Mouse (Mus musculus): ENCODE measurements around the gene Pycr1.

DNA sequence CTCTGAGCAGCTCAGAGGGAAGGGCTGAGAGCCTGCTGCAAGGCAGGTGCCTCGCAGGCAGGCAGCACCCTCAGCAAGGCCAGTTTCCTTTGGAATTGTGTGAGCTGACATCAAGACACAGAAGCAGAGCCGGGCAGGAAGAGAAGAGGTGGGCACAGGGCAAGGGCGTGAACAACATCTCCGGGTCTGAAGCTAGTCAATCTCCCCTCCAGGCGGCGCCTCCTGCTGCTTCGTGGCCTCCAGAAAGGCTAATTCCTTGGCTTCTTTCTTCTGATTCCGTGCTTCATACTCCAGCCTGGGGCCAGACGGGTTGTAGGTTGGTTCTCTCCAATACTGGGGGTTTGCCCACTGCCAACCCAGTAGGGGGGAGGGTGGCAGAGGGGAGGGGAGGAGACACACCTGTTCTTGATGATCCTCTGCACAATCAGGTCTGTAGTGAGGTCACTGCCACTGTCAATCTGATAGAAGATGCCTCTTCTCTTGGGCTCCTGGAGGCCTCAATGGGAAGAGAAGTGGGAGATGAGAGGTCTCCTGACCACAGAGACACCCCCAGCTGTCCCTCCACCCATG lies 33.0 kb downstream of the Pycr1 start:
- no peak for TF ChIP-seq CTCF (IDR thresholded peaks at IDR 0.05; ENCODE audit: low read depth)
- TF ChIP-seq EP300 (IDR thresholded peaks at IDR 0.05; ENCODE audit: low read depth): no peak
